Mouse (Mus musculus) megakaryocyte, adult 5-6 weeks (primary cell): ENCODE data around the gene Pabpc1l. TPM values are rescaled to one million over a fixed set of nuclear protein-coding genes. Genes with fewer than 3 reads are reported as not detected.

ENCODE experiments used
- ATAC-seq: 2 replicates; pipeline ENCODE4 v1.8.0; 2016; ENCODE audit warnings: mild to moderate bottlenecking, inconsistent platforms; ENCODE audit not compliant: poor library complexity, severe bottlenecking
- total RNA-seq, 2 experiments: library from RNA; stranded (forward) in 1 of 2; stranded (reverse) in 1 of 2; fragments of 153-499, 151-499 nt in 1 of 2; fragments of 221-1000, 200-1000 nt in 1 of 2; gene quantifications; 2 replicates each; pipeline versions ENCODE4 v1.2.3 to v1.2.4; 2015 to 2017

Pabpc1l gene
- total RNA-seq, 2 experiments from 2014 or later: 2.5 to 19.1 TPM

DNA sequence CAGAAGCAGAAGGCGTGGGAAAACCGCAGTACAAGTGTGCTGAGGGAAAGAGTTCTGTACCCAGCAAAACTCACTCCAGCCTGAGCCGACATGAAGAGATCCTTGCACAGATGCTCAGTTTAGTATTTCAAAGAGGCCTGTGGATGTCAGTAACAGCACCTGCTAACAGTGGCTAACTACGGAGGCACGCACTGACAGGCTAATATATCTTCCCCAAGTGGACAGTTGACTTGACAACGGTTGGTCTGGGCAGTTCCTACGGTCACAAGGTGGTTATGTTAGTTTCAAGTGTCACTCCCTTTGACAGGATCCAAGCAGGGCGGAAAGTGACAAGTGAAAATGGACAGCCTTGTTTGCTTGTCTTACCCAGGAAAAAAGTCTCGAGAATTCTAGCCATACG, 56.9 kb downstream of the Pabpc1l start:
- no peak for ATAC-seq

DNA sequence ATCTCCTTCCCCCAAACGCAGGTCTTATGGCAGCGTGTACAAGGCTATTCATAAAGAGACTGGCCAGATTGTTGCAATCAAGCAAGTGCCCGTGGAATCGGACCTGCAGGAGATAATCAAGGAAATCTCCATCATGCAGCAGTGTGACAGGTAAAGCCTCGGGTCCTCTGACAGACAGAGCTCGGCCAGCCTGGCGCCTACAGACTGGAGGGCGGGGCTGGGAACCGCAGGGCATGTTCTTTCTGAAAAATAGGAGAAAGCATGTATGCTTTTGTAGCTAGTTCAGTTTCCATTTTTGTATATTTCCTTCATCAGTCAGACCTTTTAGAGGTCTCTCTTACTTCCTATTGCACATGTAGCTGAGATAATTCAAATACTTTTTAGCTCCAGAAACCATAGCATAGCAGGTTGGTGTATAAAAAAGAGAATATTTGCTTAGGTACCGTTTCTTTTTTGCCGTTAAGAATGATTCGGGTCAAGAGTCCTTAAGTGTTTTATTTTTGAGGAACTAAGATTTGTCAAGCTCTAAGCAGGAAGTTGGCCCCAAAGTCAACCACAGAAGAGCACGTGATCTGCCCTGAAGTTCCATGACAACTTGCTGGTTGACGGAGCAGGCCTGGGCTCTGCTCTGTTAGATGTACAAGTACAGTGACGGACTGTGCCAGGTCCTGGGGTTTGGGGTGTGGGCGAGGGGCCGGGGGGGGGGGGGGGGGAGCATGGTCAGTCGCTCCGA, 58.5 kb downstream of the Pabpc1l start:
- peak; percentile 93 for ATAC-seq

GRCm38 (mm10) chr2:164084342-164084700, 59.1 kb downstream of the Pabpc1l start:
- ATAC-seq: peak; percentile 14; the same call in 1 of the 2 replicates

GRCm38 (mm10) chr2:164087416-164088017, 62.3 kb downstream of the Pabpc1l start:
- no peak for ATAC-seq

- ATAC-seq: no peak
Measured at GRCm38 (mm10) chr2:164089508-164089907, 64.3 kb downstream of the Pabpc1l start.

- ATAC-seq: 0 out of 2 replicates have a peak, but pooled peaks have one; percentile 30
Measured at GRCm38 (mm10) chr2:164094152-164094551, 68.9 kb downstream of the Pabpc1l start.

DNA sequence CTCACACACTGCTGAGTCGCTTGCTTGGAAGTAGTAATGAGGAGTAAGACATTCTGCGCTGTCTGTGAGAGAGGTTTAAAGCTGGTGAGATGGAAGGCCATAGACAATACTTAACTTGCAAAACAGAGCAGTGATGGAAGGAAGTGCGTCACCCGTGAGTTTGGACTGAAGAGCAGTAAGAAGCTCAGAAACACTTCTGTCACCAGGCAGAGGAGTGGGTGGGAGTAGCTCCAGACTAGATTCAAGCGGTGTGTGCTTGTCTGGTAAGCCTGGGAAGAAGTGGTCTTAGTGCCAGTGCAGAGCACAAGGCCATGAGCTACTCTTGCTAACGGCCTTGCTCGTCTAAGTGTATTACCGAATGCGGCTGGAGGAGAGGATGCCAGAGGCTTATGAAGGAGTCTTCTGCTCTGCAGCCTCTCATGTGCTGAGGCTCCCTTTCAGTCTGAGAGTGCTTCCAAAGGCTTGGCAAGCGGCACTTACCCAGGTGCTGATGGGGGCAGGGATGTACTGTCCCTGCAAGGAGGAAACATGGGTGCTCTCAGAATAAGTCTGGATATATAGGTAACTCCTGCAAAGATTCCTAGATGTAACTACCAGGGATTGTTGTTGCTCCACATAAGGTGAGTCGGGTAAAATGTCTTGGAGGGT, 73.5 kb downstream of the Pabpc1l start:
- ATAC-seq: no peak

Other genes with a start within 250 kb of the Pabpc1l start
- gene Ccn5, start 204.6 kb upstream of the Pabpc1l start, total RNA-seq (2015): 0.27 TPM in 1 of 2 replicates, not detected in the other
- gene Ccn5, start 204.6 kb upstream of the Pabpc1l start, total RNA-seq (2017): 0.59 and 1.5 TPM in 2 replicates
- gene Kcnk15, start 171.8 kb upstream of the Pabpc1l start, total RNA-seq (2015): not detected in 2 replicates
- not detected in 2 replicates for gene Kcnk15, start 171.8 kb upstream of the Pabpc1l start, total RNA-seq (2017)
- not detected in 2 replicates for gene Rims4, start 106.8 kb upstream of the Pabpc1l start, total RNA-seq (2015)
- not detected in 2 replicates for gene Rims4, start 106.8 kb upstream of the Pabpc1l start, total RNA-seq (2017)
- 176 and 197 TPM in 2 replicates for gene Ywhab, start 30.5 kb upstream of the Pabpc1l start, total RNA-seq (2015)
- gene Ywhab, start 30.5 kb upstream of the Pabpc1l start, total RNA-seq (2017): 73.5 and 93.5 TPM in 2 replicates
- 227 and 248 TPM in 2 replicates for gene Stk4, start 44.9 kb downstream of the Pabpc1l start, total RNA-seq (2015)
- 185 and 193 TPM in 2 replicates for gene Stk4, start 44.9 kb downstream of the Pabpc1l start, total RNA-seq (2017)
- gene Tomm34, start 45.7 kb downstream of the Pabpc1l start, total RNA-seq (2015): 45.3 and 49.1 TPM in 2 replicates
- gene Tomm34, start 45.7 kb downstream of the Pabpc1l start, total RNA-seq (2017): 48.3 and 49.8 TPM in 2 replicates
- not detected in 2 replicates for gene Kcns1, start 145.7 kb downstream of the Pabpc1l start, total RNA-seq (2015)
- not detected in 2 replicates for gene Kcns1, start 145.7 kb downstream of the Pabpc1l start, total RNA-seq (2017)
- gene Wfdc5, start 157.3 kb downstream of the Pabpc1l start, total RNA-seq (2015): not detected in 2 replicates
- gene Wfdc5, start 157.3 kb downstream of the Pabpc1l start, total RNA-seq (2017): not detected in 2 replicates
- gene Wfdc12, start 165.2 kb downstream of the Pabpc1l start, total RNA-seq (2015): not detected in 2 replicates
- gene Wfdc12, start 165.2 kb downstream of the Pabpc1l start, total RNA-seq (2017): not detected in 2 replicates
- not detected in 2 replicates for gene Wfdc15a, start 174.7 kb downstream of the Pabpc1l start, total RNA-seq (2015)
- gene Wfdc15a, start 174.7 kb downstream of the Pabpc1l start, total RNA-seq (2017): not detected in 2 replicates
- gene Wfdc15b, start 196.2 kb downstream of the Pabpc1l start, total RNA-seq (2015): not detected in 2 replicates
- not detected in 2 replicates for gene Wfdc15b, start 196.2 kb downstream of the Pabpc1l start, total RNA-seq (2017)
- gene Svs2, start 213.0 kb downstream of the Pabpc1l start, total RNA-seq (2015): not detected in 2 replicates
- not detected in 2 replicates for gene Svs2, start 213.0 kb downstream of the Pabpc1l start, total RNA-seq (2017)
- gene Svs3b, start 231.2 kb downstream of the Pabpc1l start, total RNA-seq (2015): not detected in 2 replicates
- not detected in 2 replicates for gene Svs3b, start 231.2 kb downstream of the Pabpc1l start, total RNA-seq (2017)